Mouse (Mus musculus): Measurements from ENCODE around the gene Inpp5f.

GRCm38 (mm10) chr7:128627723-128628122 lies 16.6 kb downstream of the Inpp5f start:
- TF ChIP-seq TCF12 (IDR thresholded peaks at IDR 0.05; ENCODE audit: insufficient read depth, poor library complexity, severe bottlenecking) (no peak), MAX (IDR thresholded peaks at IDR 0.05; ENCODE audit: low read depth) (no peak)

All from myocyte (in vitro differentiated cells).